Mouse (Mus musculus) hindbrain, embryonic 13.5 days (tissue): ENCODE measurements around the gene Dlk2. TPM values are rescaled to one million over a fixed set of nuclear protein-coding genes. Genes with fewer than 3 reads are reported as not detected.

ENCODE experiments used
- ATAC-seq: fragments of 200-750 bp; cut with Nextera tagmentation; 2 replicates; pipeline ENCODE4 v1.8.0; 2017; ENCODE audit warnings: moderate TSS enrichment; ENCODE audit not compliant: low FRiP score
- H3K27ac ChIP-seq: fragments of 300-500 bp; sonication (generic); 2 replicates; pipeline ENCODE4 v1.5.1; 2015; ENCODE audit warnings: inconsistent platforms, mild to moderate bottlenecking, moderate library complexity
- H3K27me3 ChIP-seq: fragments of 300-500 bp; sonication (generic); 2 replicates; pipeline ENCODE4 v1.6.1; 2015; ENCODE audit warnings: mild to moderate bottlenecking, inconsistent platforms
- H3K36me3 ChIP-seq: fragments of 300-500 bp; sonication (generic); 2 replicates; pipeline ENCODE4 v1.6.1; 2015; ENCODE audit warnings: mild to moderate bottlenecking, inconsistent platforms
- H3K4me1 ChIP-seq: fragments of 300-500 bp; sonication (generic); replicated peaks from 2 replicates; pipeline ENCODE4 v1.6.1; 2015; ENCODE audit warnings: inconsistent platforms
- H3K4me2 ChIP-seq: fragments of 300-500 bp; sonication (generic); 2 replicates; pipeline ENCODE4 v1.6.1; 2015; ENCODE audit warnings: inconsistent platforms, mild to moderate bottlenecking, moderate library complexity
- H3K4me3 ChIP-seq: fragments of 300-500 bp; sonication (generic); 2 replicates; pipeline ENCODE4 v1.5.1; 2015; ENCODE audit warnings: mild to moderate bottlenecking, inconsistent platforms
- H3K9ac ChIP-seq: fragments of 300-500 bp; sonication (generic); 2 replicates; pipeline ENCODE4 v1.6.1; 2015; ENCODE audit warnings: mild to moderate bottlenecking, inconsistent platforms
- H3K9me3 ChIP-seq: fragments of 300-500 bp; sonication (generic); 2 replicates; pipeline ENCODE4 v1.6.1; 2016; ENCODE audit warnings: inconsistent platforms
- WGBS: fragments of 180-500 bp; shearing (Covaris S2); methylation state at CpG from one replicate; pipeline ENCODE4 v1.1.7; 2015; 5-methylcytosine and 5-hydroxymethylcytosine counted together
- polyA plus RNA-seq: library from polyadenylated mRNA; unstranded; fragments of >200 nt; fragmentation: Nextera tagmentation; extraction: Ambion mirVana; gene quantifications from 2 replicates; pipeline ENCODE4 v1.2.1, GENCODE M21; 2015

Dlk2 gene
- polyA plus RNA-seq, 1 experiment from 2014 or later, result 9.5 TPM

DNA sequence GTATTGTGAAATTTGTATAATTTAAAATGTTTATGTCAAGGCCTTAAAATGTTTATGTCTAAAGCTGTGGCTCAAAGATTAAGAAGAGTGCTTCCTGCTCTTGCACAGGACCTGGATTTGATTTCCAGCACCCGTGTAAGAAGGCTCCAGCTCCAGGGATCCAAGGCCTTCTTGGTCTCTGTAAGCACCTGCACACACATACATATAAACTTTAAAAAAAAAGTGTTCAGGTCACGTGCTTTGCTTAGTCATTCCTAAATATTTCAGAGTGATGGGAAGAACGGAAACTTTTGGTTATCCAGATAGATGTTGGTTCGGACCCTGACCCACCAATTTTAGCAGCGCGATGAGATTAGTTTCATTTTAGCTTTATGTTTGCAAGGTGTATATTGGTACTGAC is 31.5 kb downstream of the Dlk2 start:
- Histone ChIP-seq H3K27me3 (no peaks in the 10 kb centered on the region), H3K4me1 (peaks cover 16% of the 10 kb centered on the region), H3K9ac (peak overlapping the region; percentile 89; the same call in 1 of the 2 replicates), H3K4me3 (peak overlapping the region; percentile 74), H3K4me2 (peak overlapping the region; percentile 80), H3K27ac (peak overlapping the region; percentile 94), H3K36me3 (peaks cover 8% of the 10 kb centered on the region), H3K9me3 (no peaks in the 10 kb centered on the region)
- ATAC-seq, result no peak
- 73% methylated on average over 6 of the region's 6 CpGs for WGBS

DNA sequence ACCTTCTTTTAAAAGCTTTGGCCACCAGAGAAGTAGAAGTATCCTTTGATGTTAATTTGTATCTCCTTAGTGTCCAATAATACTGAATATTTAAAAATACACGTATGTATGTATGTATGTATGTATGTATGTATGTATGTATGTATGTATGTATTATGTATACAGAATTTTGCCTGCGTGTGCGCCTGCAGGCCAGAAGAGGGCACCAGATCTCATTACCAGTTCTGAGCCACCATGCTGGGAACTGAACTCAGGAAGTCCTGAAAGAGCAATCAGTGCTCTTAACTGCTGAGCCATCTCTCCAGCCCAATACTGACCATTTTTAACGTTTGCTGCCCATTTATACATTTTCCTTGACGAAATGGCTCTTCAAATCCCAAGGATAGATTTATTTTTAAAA is 39.3 kb downstream of the Dlk2 start:
- Histone ChIP-seq H3K9me3 (no peaks in the 10 kb centered on the region), H3K36me3 (no peaks in the 10 kb centered on the region), H3K4me2 (no peak overlapping the region), H3K4me1 (no peaks in the 10 kb centered on the region), H3K9ac (no peak overlapping the region), H3K4me3 (no peak overlapping the region), H3K27ac (no peak overlapping the region), H3K27me3 (no peaks in the 10 kb centered on the region)
- ATAC-seq, result no peak
- WGBS, result 27% methylated on average over 5 of the region's 5 CpGs

DNA sequence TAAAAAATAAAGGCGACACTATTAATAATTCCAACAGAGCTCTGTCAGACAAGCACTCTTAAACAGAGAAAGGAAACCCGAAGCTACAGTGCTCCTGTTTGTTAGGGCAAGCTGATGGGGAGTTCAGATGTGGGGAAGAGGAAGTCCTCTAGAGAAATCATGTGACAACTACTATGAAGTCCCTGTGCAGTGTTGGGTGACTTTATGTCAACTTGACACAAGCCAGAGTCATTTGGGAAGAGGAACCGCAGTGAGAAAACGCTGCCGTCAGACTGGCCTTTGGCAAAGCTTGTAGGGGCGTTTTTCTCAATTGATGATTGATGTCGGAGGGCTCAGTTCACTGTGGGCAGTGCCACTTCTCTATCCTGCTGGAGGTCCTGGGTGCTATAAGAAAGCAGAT is 44.0 kb downstream of the Dlk2 start:
- no peak overlapping the region for H3K27ac ChIP-seq
- H3K9me3 ChIP-seq, result peaks cover 8% of the 10 kb centered on the region; the same call in 1 of the 2 replicates
- 88% methylated on average over 7 of the region's 7 CpGs for WGBS
- H3K4me3 ChIP-seq, result no peak overlapping the region
- ATAC-seq, result no peak
- no peaks in the 10 kb centered on the region for H3K4me1 ChIP-seq
- H3K4me2 ChIP-seq, result no peak overlapping the region
- no peak overlapping the region for H3K9ac ChIP-seq
- no peaks in the 10 kb centered on the region for H3K27me3 ChIP-seq
- H3K36me3 ChIP-seq, result no peaks in the 10 kb centered on the region

DNA sequence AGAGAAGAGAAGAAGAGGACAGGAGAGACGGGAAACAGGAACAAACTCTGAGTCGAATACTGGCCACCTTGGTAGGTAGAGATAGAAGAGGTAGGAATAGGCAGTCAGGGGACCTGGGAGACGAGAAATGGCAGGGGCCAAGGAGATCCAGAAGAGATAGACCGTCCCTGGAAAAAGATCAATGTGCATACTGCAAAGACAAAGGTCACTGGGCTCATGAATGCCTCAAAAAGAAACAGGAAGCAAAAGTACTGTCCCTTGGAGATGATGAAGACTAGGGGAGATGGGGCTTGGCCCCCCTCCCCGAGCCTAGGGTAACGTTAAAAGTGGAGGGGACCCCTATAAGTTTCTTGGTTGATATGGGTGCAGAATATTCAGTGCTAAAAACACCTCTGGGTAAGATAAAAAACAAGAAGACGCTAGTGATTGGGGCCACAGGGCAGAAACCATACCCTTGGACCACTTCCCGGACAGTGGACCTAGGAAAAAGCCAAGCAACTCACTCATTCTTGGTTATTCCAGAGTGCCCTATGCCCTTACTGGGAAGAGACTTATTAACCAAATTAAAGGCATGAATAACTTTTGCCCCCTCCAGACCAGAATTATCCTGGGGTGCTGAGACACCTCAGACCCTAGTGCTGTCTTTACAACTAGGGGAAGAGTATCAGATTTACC is 53.9 kb downstream of the Dlk2 start:
- H3K36me3 ChIP-seq, result no peaks in the 10 kb centered on the region
- WGBS, result 93% methylated on average over 8 of the region's 8 CpGs

More for the DNA sequence above, 53.9 kb downstream of the Dlk2 start:
- H3K27ac ChIP-seq, result no peak overlapping the region
- no peaks in the 10 kb centered on the region for H3K9me3 ChIP-seq
- no peaks in the 10 kb centered on the region for H3K27me3 ChIP-seq
- H3K4me1 ChIP-seq, result no peaks in the 10 kb centered on the region
- no peak for ATAC-seq
- no peak overlapping the region for H3K9ac ChIP-seq
- no peak overlapping the region for H3K4me3 ChIP-seq
- H3K4me2 ChIP-seq, result no peak overlapping the region

Other genes starting within 250 kb of the Dlk2 start
- gene Mrps18a, start 186.4 kb upstream of the Dlk2 start, polyA plus RNA-seq, result 147 and 149 TPM in 2 replicates
- gene Rsph9, start 153.2 kb upstream of the Dlk2 start, polyA plus RNA-seq, result 31.6 and 33.8 TPM in 2 replicates
- 27.5 and 28.4 TPM in 2 replicates for gene Mad2l1bp, start 143.9 kb upstream of the Dlk2 start, polyA plus RNA-seq
- gene Gtpbp2, start 136.4 kb upstream of the Dlk2 start, polyA plus RNA-seq, result 44.9 and 47.2 TPM in 2 replicates
- gene Polh, start 94.8 kb upstream of the Dlk2 start, polyA plus RNA-seq, result 8.7 and 9.0 TPM in 2 replicates
- gene Xpo5, start 94.6 kb upstream of the Dlk2 start, polyA plus RNA-seq, result 38.2 and 38.9 TPM in 2 replicates
- gene Polr1c, start 49.4 kb upstream of the Dlk2 start, polyA plus RNA-seq, result 82.7 and 85.7 TPM in 2 replicates
- gene Yipf3, start 49.3 kb upstream of the Dlk2 start, polyA plus RNA-seq, result 87.5 and 90.8 TPM in 2 replicates
- 7.3 and 9.5 TPM in 2 replicates for gene Lrrc73, start 43.9 kb upstream of the Dlk2 start, polyA plus RNA-seq
- gene Tjap1, start 14.4 kb upstream of the Dlk2 start, polyA plus RNA-seq, result 28.6 and 33.8 TPM in 2 replicates
- gene Abcc10, start 30.9 kb downstream of the Dlk2 start, polyA plus RNA-seq, result 8.9 and 9.9 TPM in 2 replicates
- gene Zfp318, start 86.3 kb downstream of the Dlk2 start, polyA plus RNA-seq, result 18.0 and 19.1 TPM in 2 replicates
- gene Crip3, start 131.5 kb downstream of the Dlk2 start, polyA plus RNA-seq, result 2.4 and 3.1 TPM in 2 replicates
- gene Slc22a7, start 141.0 kb downstream of the Dlk2 start, polyA plus RNA-seq, result not detected in 2 replicates
- 4.6 and 4.7 TPM in 2 replicates for gene Ttbk1, start 190.3 kb downstream of the Dlk2 start, polyA plus RNA-seq
- 20.4 and 21.8 TPM in 2 replicates for gene Dnph1, start 199.3 kb downstream of the Dlk2 start, polyA plus RNA-seq
- 17.1 and 21.6 TPM in 2 replicates for gene Cul9, start 249.0 kb downstream of the Dlk2 start, polyA plus RNA-seq